Mouse (Mus musculus) forebrain, embryonic 14.5 days (tissue): ENCODE results near the gene Aifm1. TPM values are rescaled to one million over a fixed set of nuclear protein-coding genes. Genes with fewer than 3 reads are reported as not detected.
A peak's percentile ranks its signal among the peaks of the same experiment; 100 is the strongest.

Experiments
- ATAC-seq: fragments of 200-750 bp; cut with Nextera tagmentation; 2 replicates; pipeline ENCODE4 v1.8.0; 2017; ENCODE audit warnings: mild to moderate bottlenecking, moderate library complexity
- DNase-seq: peaks from one replicate; pipeline ENCODE4 v3.0.0-alpha.2; 2015; ENCODE audit warnings: low spot score
- H3K27ac ChIP-seq: fragments of 300-500 bp; sonication (generic); 2 replicates; pipeline ENCODE4 v1.5.1; 2014; ENCODE audit warnings: low read depth, mild to moderate bottlenecking, control low read depth, low read length, moderate library complexity
- H3K27me3 ChIP-seq: fragments of 300-500 bp; sonication (generic); replicated peaks from 2 replicates; pipeline ENCODE4 v1.6.1; 2014; ENCODE audit warnings: low read length, control low read depth, mixed read lengths; ENCODE audit not compliant: control insufficient read depth, insufficient read depth
- H3K36me3 ChIP-seq: fragments of 300-500 bp; sonication (generic); 2 replicates; pipeline ENCODE4 v1.6.1; 2014; ENCODE audit warnings: low read length, control low read depth; ENCODE audit not compliant: control insufficient read depth, insufficient read depth
- H3K4me1 ChIP-seq: fragments of 300-500 bp; sonication (generic); 2 replicates; pipeline ENCODE4 v1.6.1; 2014; ENCODE audit warnings: antibody characterized with exemption, low read length, control low read depth; ENCODE audit not compliant: control insufficient read depth, insufficient read depth
- H3K4me2 ChIP-seq: fragments of 300-500 bp; sonication (generic); 2 replicates; pipeline ENCODE4 v1.6.1; 2014; ENCODE audit warnings: mild to moderate bottlenecking, control low read depth, low read length
- H3K4me3 ChIP-seq: fragments of 300-500 bp; sonication (generic); 2 replicates; pipeline ENCODE4 v1.5.1; 2014; ENCODE audit warnings: low read depth, low read length, control low read depth
- H3K9ac ChIP-seq: fragments of 300-500 bp; sonication (generic); 2 replicates; pipeline ENCODE4 v1.6.1; 2014; ENCODE audit warnings: mild to moderate bottlenecking, low read length, control low read depth, moderate library complexity
- H3K9me3 ChIP-seq: fragments of 300-500 bp; sonication (generic); replicated peaks from 2 replicates; pipeline ENCODE4 v1.6.1; 2016; ENCODE audit warnings: low read length, control low read depth, mixed read lengths; ENCODE audit not compliant: control insufficient read depth
- WGBS: fragments of 180-500 bp; shearing (Covaris S2); extraction: QIAGEN DNeasy Blood & Tissue Kit; methylation state at CpG from one replicate; pipeline ENCODE4 v1.1.7; 2014; 5-methylcytosine and 5-hydroxymethylcytosine counted together
- polyA plus RNA-seq: library from polyadenylated mRNA; unstranded; fragments of >200 nt; fragmentation: Nextera tagmentation; extraction: Ambion mirVana; gene quantifications from 2 replicates; pipeline ENCODE4 v1.2.1, GENCODE M21; 2014

Gene Aifm1
- polyA plus RNA-seq, 1 experiment from 2014 or later = 46.0 TPM

- Histone ChIP-seq H3K4me3 (peak overlapping the region; percentile 34), H3K27ac (no peak overlapping the region), H3K9me3 (no peaks in the 10 kb centered on the region), H3K36me3 (no peaks in the 10 kb centered on the region), H3K4me2 (peak overlapping the region; percentile 45), H3K4me1 (no peaks in the 10 kb centered on the region), H3K9ac (peak overlapping the region; percentile 29), H3K27me3 (peaks cover 6% of the 10 kb centered on the region; the same call in 1 of the 2 replicates)
- ATAC-seq (peak; percentile 68), DNase-seq (peak; percentile 32)
- 32% methylated on average over 61 of the region's 91 CpGs for WGBS
These were observed 59.4 kb downstream of the Aifm1 start for GRCm38 (mm10) chrX:48453736-48454494.

- ATAC-seq (no peak), DNase-seq (no peak)
These were observed 60.3 kb downstream of the Aifm1 start for GRCm38 (mm10) chrX:48452931-48453673.

GRCm38 (mm10) chrX:48452231-48452890 is 61.0 kb downstream of the Aifm1 start:
- Histone ChIP-seq H3K27ac (no peak overlapping the region), H3K4me2 (peak overlapping the region; percentile 45; the same call in 1 of the 2 replicates), H3K36me3 (no peaks in the 10 kb centered on the region), H3K4me1 (no peaks in the 10 kb centered on the region), H3K4me3 (peak overlapping the region; percentile 34; the same call in 1 of the 2 replicates), H3K9me3 (no peaks in the 10 kb centered on the region), H3K27me3 (peaks cover 6% of the 10 kb centered on the region; the same call in 1 of the 2 replicates), H3K9ac (no peak overlapping the region)
- WGBS = 45% methylated on average over 9 of the region's 9 CpGs
- DNase-seq = no peak
- ATAC-seq = no peak

More at GRCm38 (mm10) chrX:48452931-48453673, 60.3 kb downstream of the Aifm1 start:
- H3K9ac ChIP-seq = 0 out of 2 replicates have a peak overlapping the region, but pooled peaks have one; percentile 5
- no peaks in the 10 kb centered on the region for H3K4me1 ChIP-seq
- WGBS = 35% methylated on average over 56 of the region's 71 CpGs
- H3K9me3 ChIP-seq = no peaks in the 10 kb centered on the region
- H3K27me3 ChIP-seq = peaks cover 6% of the 10 kb centered on the region; the same call in 1 of the 2 replicates
- no peaks in the 10 kb centered on the region for H3K36me3 ChIP-seq
- peak overlapping the region; percentile 34 for H3K4me3 ChIP-seq
- peak overlapping the region; percentile 45 for H3K4me2 ChIP-seq
- no peak overlapping the region for H3K27ac ChIP-seq

- no peak overlapping the region for H3K4me2 ChIP-seq
- DNase-seq = no peak
- WGBS = 39% methylated on average over 10 of the region's 10 CpGs
These were observed 63.7 kb downstream of the Aifm1 start for GRCm38 (mm10) chrX:48449646-48450045.

GRCm38 (mm10) chrX:48444677-48445076 is 68.7 kb downstream of the Aifm1 start:
- no peak for DNase-seq
- H3K27ac ChIP-seq = no peak overlapping the region
- no peaks in the 10 kb centered on the region for H3K4me1 ChIP-seq
- no peak overlapping the region for H3K4me2 ChIP-seq
- H3K27me3 ChIP-seq = no peaks in the 10 kb centered on the region
- 86% methylated on average over 4 of the region's 4 CpGs for WGBS
- H3K9me3 ChIP-seq = no peaks in the 10 kb centered on the region
- no peaks in the 10 kb centered on the region for H3K36me3 ChIP-seq
- no peak for ATAC-seq
- no peak overlapping the region for H3K9ac ChIP-seq
- no peak overlapping the region for H3K4me3 ChIP-seq

More at GRCm38 (mm10) chrX:48449646-48450045, 63.7 kb downstream of the Aifm1 start:
- no peaks in the 10 kb centered on the region for H3K36me3 ChIP-seq
- H3K9me3 ChIP-seq = no peaks in the 10 kb centered on the region
- peaks cover 6% of the 10 kb centered on the region; the same call in 1 of the 2 replicates for H3K27me3 ChIP-seq
- H3K4me3 ChIP-seq = no peak overlapping the region
- no peak overlapping the region for H3K9ac ChIP-seq
- no peak overlapping the region for H3K27ac ChIP-seq
- H3K4me1 ChIP-seq = no peaks in the 10 kb centered on the region
- ATAC-seq = no peak

GRCm38 (mm10) chrX:48441954-48442353 is 71.4 kb downstream of the Aifm1 start:
- no peak overlapping the region for H3K9ac ChIP-seq
- H3K27me3 ChIP-seq = no peaks in the 10 kb centered on the region
- H3K36me3 ChIP-seq = no peaks in the 10 kb centered on the region
- WGBS = 85% methylated on average over 7 of the region's 7 CpGs
- H3K4me1 ChIP-seq = no peaks in the 10 kb centered on the region
- DNase-seq = no peak
- H3K9me3 ChIP-seq = no peaks in the 10 kb centered on the region
- H3K27ac ChIP-seq = no peak overlapping the region
- H3K4me3 ChIP-seq = no peak overlapping the region
- no peak overlapping the region for H3K4me2 ChIP-seq
- no peak for ATAC-seq

- Histone ChIP-seq H3K9me3 (no peaks in the 10 kb centered on the region), H3K36me3 (no peaks in the 10 kb centered on the region), H3K4me2 (no peak overlapping the region), H3K4me3 (no peak overlapping the region), H3K4me1 (no peaks in the 10 kb centered on the region), H3K27ac (no peak overlapping the region), H3K27me3 (no peaks in the 10 kb centered on the region), H3K9ac (no peak overlapping the region)
- no peak for ATAC-seq
- DNase-seq = no peak
- 82% methylated on average over 6 of the region's 6 CpGs for WGBS
These were observed 71.8 kb downstream of the Aifm1 start for GRCm38 (mm10) chrX:48441548-48441947.

GRCm38 (mm10) chrX:48439036-48439435 is 74.3 kb downstream of the Aifm1 start:
- no peaks in the 10 kb centered on the region for H3K27me3 ChIP-seq
- H3K9me3 ChIP-seq = no peaks in the 10 kb centered on the region
- ATAC-seq = no peak
- H3K4me1 ChIP-seq = no peaks in the 10 kb centered on the region
- H3K27ac ChIP-seq = no peak overlapping the region
- no peak overlapping the region for H3K9ac ChIP-seq
- H3K4me2 ChIP-seq = no peak overlapping the region
- no peak for DNase-seq
- 81% methylated on average over 4 of the region's 4 CpGs for WGBS
- no peak overlapping the region for H3K4me3 ChIP-seq
- no peaks in the 10 kb centered on the region for H3K36me3 ChIP-seq
